Mouse (Mus musculus) E14TG2a.4 (cell line): ENCODE measurements around the gene Olfr318.
"Not testable (repeated sequence)": the region's sequence is repeated elsewhere in the genome, so short reads cannot be mapped to it uniquely, and the experiment has no call there.

Experiments
- H3K27me3 ChIP-seq: 2 replicates; pipeline ENCODE4 v1.6.1; 2014; ENCODE audit warnings: low read length, control low read depth; ENCODE audit not compliant: insufficient read depth
- H3K36me3 ChIP-seq: 2 replicates; pipeline ENCODE4 v1.6.1; 2014; ENCODE audit warnings: low read length, control low read depth; ENCODE audit not compliant: insufficient read depth
- H3K4me1 ChIP-seq: replicated peaks from 2 replicates; pipeline ENCODE4 v1.6.1; 2014; ENCODE audit warnings: low read depth, low read length, control low read depth
- H3K4me3 ChIP-seq: replicated peaks from 2 replicates; pipeline ENCODE4 v1.5.1; 2014; ENCODE audit warnings: mild to moderate bottlenecking, low read length
- H3K9me3 ChIP-seq: 2 replicates; pipeline ENCODE4 v1.6.1; 2014; ENCODE audit warnings: low read length, control low read depth
- CTCF ChIP-seq: conservative IDR thresholded peaks from 2 replicates; pipeline ENCODE4 v1.5.1; 2014; ENCODE audit warnings: low read length
- NANOG ChIP-seq: IDR thresholded peaks from 2 replicates; pipeline ENCODE4 v1.6.1; 2014; ENCODE audit warnings: borderline replicate concordance, low read length, mixed read lengths
- POU5F1 ChIP-seq: IDR thresholded peaks from 2 replicates; pipeline ENCODE4 v1.6.1; 2014; ENCODE audit warnings: low read length, borderline replicate concordance

Olfr318 gene

DNA sequence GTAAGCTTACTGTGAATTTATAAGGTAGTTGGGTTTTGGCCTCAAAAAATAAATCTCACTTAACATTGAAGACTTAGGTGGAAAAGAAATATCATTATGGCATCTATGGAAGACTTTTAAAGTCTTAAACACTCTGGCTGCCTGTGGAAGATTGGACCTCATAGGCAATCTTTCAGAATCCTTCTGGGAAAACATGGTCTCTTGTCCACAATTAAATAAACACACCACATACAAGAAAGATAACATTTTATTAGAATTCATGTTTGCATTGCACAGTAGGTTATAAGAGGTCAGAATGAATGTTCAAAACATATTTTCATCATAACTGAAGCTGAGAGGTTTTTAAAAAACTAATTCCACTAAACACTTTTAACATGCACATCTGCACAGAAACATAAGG is at the start of gene Olfr318:
TSS of gene Olfr318 (minus strand) at position 101 of the 400 bp plus-strand sequence.
- Histone ChIP-seq H3K4me1 (no peaks in the 10 kb centered on the region), H3K9me3 (no peaks in the 10 kb centered on the region), H3K36me3 (no peaks in the 10 kb centered on the region), H3K27me3 (no peaks in the 10 kb centered on the region), H3K4me3 (no peak within 1 kb of the TSS)
- TF ChIP-seq POU5F1 (no peak), CTCF (no peak), NANOG (no peak)

DNA sequence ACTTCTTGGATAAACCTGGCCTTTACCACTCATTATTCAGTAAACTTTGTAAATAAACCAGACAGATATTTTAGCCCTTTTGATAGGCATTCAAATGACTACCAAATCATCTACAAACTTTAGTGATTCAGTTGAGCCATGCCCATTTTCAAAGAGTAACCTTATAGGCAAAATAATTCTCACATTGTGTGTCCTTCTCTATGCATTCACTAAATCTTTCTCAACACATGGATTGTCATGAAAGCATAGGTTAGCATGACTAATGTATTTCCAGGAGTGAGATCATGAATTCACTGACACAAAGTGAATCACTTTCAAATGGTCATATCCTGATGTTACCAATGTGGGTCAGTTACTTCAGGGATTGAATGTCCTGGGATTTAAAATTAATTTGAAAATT is 49.1 kb upstream of the Olfr318 start, which contains the start of gene Olfr315:
TSS of gene Olfr315 (plus strand) at position 301 of the 400 bp plus-strand sequence.
- Histone ChIP-seq H3K36me3 (no peaks in the 10 kb centered on the region), H3K4me3 (no peak within 1 kb of the TSS), H3K9me3 (no peaks in the 10 kb centered on the region), H3K27me3 (no peaks in the 10 kb centered on the region), H3K4me1 (no peaks in the 10 kb centered on the region)
- TF ChIP-seq CTCF (no peak), NANOG (no peak), POU5F1 (no peak)

DNA sequence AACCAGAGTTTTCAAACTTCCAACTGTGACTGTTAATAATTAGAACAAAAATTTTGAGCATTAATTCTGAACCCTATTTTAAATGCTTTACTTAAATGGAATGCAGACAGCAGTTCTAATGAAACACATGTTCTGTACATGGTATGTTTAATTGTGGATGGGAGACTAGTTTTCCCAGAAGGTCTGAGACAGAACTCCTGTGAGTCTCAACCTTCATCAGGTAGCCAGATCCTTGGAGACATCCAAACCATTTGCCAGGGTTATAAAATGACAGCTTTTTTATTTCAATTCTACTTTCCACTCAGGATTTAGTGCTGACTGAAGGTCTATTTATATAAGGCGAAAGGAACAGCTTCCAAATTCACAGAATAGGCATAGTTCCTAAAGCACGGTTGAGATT is 28.6 kb upstream of the Olfr318 start, which contains the start of gene Olfr316:
TSS of gene Olfr316 (plus strand) at position 301 of the 400 bp plus-strand sequence.
- Histone ChIP-seq H3K36me3 (no peaks in the 10 kb centered on the region), H3K9me3 (no peaks in the 10 kb centered on the region), H3K27me3 (no peaks in the 10 kb centered on the region), H3K4me3 (no peak within 1 kb of the TSS), H3K4me1 (no peaks in the 10 kb centered on the region)
- TF ChIP-seq NANOG (no peak), POU5F1 (no peak), CTCF (no peak)

- H3K9me3 ChIP-seq, H3K4me3 ChIP-seq, H3K36me3 ChIP-seq, H3K4me1 ChIP-seq, H3K27me3 ChIP-seq: not testable (repeated sequence)
These were observed 27.3 kb upstream of the Olfr318 start for GRCm38 (mm10) chr11:58751096-58751495.

DNA sequence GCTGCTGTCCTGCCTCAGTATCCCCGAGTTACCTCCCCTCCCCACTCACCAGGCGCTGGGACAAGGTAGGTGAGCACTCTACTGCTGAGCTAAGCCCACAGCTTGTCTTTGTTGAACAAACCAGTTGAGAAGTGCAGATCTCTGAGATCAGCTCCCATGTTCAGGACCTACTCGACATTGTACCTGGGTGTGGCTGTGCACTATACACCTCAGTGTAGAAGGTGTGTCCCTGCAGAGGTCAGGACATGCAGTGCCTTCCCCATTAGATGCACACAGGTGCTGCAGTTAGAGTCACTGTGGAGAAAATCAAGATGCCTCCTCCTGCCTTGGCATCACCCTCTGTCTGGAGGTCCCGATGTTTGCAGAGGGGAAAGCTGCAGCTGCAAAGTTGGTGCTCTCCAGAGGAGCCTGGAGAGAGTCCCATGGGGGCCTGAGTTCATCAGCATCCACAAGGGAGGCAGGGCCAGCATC is 15.0 kb upstream of the Olfr318 start, which contains the start of gene Olfr317:
TSS of gene Olfr317 (minus strand) at position 421 of the 471 bp plus-strand sequence.
- TF ChIP-seq POU5F1 (no peak), CTCF (no peak), NANOG (no peak)
- no peaks in the 10 kb centered on the region for H3K9me3 ChIP-seq
- no peak within 1 kb of the TSS for H3K4me3 ChIP-seq
- no peaks in the 10 kb centered on the region for H3K27me3 ChIP-seq
- no peaks in the 10 kb centered on the region for H3K36me3 ChIP-seq
- no peaks in the 10 kb centered on the region for H3K4me1 ChIP-seq

DNA sequence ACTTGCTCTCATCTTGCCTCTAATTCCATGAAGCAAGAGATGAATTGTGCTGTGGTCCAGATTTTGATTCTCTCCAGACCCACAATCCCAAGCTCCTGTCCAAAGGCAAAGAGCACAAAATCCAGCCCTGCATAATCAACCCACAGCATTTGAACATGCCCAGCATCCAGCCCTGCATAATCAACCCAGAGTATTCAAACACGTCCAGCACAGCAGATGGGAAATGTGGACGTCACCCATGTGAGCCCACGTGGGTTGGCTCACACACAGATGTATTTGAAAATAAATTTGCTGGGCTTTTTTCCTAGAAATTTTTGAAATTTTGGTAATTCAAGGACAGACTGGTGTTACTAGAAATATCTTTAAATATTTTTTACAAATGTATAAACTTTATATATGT is 9.6 kb upstream of the Olfr318 start:
- no peaks in the 10 kb centered on the region for H3K9me3 ChIP-seq
- TF ChIP-seq NANOG (no peak), CTCF (no peak), POU5F1 (no peak)
- H3K27me3 ChIP-seq = no peaks in the 10 kb centered on the region
- H3K4me3 ChIP-seq = no peak overlapping the region
- H3K36me3 ChIP-seq = no peaks in the 10 kb centered on the region
- peaks cover 2% of the 10 kb centered on the region; the same call in 1 of the 2 replicates for H3K4me1 ChIP-seq

DNA sequence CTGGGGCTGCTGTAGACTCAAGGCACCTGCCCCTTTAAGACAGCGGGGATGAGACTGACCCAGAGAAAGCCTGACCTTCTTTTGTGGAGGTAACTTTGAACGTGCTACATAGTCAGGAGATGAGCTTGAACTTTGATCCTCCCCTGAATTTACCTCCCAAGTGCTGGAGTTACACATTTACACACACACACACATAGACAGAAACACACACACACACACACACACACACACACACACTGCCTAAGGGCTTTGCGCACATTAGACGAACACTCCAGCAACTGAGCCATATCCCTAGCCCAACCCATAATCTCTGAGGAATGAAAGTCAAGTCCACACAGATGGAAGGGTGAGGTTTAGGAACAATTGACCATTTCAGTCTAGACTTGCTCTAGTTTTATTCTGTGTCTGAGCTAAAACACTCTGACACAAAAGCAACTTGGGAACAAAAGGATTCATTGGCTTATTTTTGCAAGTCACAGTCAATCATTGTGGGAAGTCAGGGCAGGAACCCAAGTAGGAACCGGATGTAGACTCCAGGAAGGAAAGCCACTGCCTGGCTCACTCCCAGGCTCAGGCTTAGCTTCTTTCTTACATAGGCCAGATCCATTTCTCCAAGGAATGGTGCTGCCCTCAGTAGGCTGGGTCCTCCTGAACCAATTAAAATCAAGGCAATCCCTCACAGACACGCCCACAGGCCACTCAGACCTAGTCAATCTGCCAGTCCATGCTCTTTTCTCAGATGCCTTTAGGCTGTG is 4.3 kb upstream of the Olfr318 start:
- H3K27me3 ChIP-seq, H3K4me3 ChIP-seq, H3K9me3 ChIP-seq, H3K4me1 ChIP-seq, H3K36me3 ChIP-seq: not testable (repeated sequence)

DNA sequence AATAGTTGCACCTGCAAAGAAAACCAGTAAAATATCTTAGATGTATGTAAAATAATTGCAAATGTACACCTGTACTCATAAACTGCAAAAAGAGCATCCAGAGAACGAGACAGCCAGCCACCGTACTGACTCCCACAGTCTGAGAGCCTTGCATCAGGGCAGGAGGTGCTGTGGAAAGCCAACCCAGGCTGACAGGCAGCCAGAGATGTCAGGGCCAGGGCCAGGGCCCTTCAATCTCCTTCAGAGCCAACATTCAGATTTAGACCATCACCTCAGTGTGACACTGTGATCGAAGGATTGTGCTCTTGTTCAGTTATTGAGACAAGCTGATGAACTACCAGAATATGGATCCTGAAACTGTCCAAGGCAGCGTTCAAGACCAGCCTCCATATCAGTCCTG is 4.1 kb downstream of the Olfr318 start:
- TF ChIP-seq CTCF (no peak), POU5F1 (no peak), NANOG (no peak)
- H3K27me3 ChIP-seq = no peaks in the 10 kb centered on the region
- no peak overlapping the region for H3K4me3 ChIP-seq
- no peaks in the 10 kb centered on the region for H3K4me1 ChIP-seq
- H3K9me3 ChIP-seq = peaks cover 17% of the 10 kb centered on the region
- H3K36me3 ChIP-seq = no peaks in the 10 kb centered on the region

DNA sequence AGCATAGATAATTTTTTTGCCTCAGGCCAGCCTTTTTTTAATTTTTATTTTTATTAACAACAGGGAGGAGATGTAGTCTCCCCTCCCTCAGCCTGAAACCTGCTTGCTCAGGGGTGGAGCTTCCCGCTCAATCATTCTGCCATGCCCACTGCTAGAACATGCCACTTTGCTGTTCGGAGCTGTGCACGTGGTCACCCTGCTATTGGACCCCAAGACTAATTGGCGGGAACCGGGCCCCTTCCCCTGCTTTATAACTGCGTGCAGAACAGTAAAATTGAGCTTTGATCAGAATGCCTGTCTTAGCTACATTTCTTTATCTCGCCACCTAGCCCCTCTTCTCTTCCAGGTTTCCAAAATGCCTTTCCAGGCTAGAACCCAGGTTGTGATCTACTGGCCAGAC is 6.1 kb downstream of the Olfr318 start:
- H3K36me3 ChIP-seq, H3K4me1 ChIP-seq, H3K27me3 ChIP-seq, H3K4me3 ChIP-seq: not testable (repeated sequence)
- peaks cover 17% of the 10 kb centered on the region for H3K9me3 ChIP-seq
